Mouse (Mus musculus): Measurements from ENCODE around the gene Zbtb32.

The Zbtb32 gene

GRCm38 (mm10) chr7:30599933-30600353 is 1.2 kb upstream of the Zbtb32 start:
- DNase-seq = peak; percentile 97

- no peak for DNase-seq
Measured at GRCm38 (mm10) chr7:30596811-30597210, 1.9 kb downstream of the Zbtb32 start.

GRCm38 (mm10) chr7:30596093-30596492 is 2.6 kb downstream of the Zbtb32 start:
- no peak for DNase-seq

GRCm38 (mm10) chr7:30594510-30595024 is 4.1 kb downstream of the Zbtb32 start:
- no peak for DNase-seq

- no peak for DNase-seq
Measured at GRCm38 (mm10) chr7:30593579-30594509, 4.9 kb downstream of the Zbtb32 start.

- DNase-seq = no peak
Measured at GRCm38 (mm10) chr7:30592772-30593423, 5.8 kb downstream of the Zbtb32 start.

GRCm38 (mm10) chr7:30591605-30591951 is 7.1 kb downstream of the Zbtb32 start:
- no peak for DNase-seq

GRCm38 (mm10) chr7:30590927-30591604 is 7.6 kb downstream of the Zbtb32 start:
- DNase-seq = no peak

GRCm38 (mm10) chr7:30589435-30590301 is 9.0 kb downstream of the Zbtb32 start:
- peak; percentile 94 for DNase-seq

- peak; percentile 99 for DNase-seq
Measured at GRCm38 (mm10) chr7:30588676-30589434, 9.9 kb downstream of the Zbtb32 start, which contains the start of gene Kmt2b. Kmt2b (minus strand) TSS chr7:30588726.

GRCm38 (mm10) chr7:30587842-30588667 is 10.7 kb downstream of the Zbtb32 start:
- peak; percentile 57 for DNase-seq

- no peak for DNase-seq
Measured at GRCm38 (mm10) chr7:30586455-30587020, 12.2 kb downstream of the Zbtb32 start.

- no peak for DNase-seq
Measured at GRCm38 (mm10) chr7:30585170-30585569, 13.5 kb downstream of the Zbtb32 start.

- DNase-seq = no peak
Measured at GRCm38 (mm10) chr7:30584339-30584738, 14.4 kb downstream of the Zbtb32 start.

GRCm38 (mm10) chr7:30581547-30581946 is 17.2 kb downstream of the Zbtb32 start:
- no peak for DNase-seq

- DNase-seq = no peak
Measured at GRCm38 (mm10) chr7:30579950-30580349, 18.8 kb downstream of the Zbtb32 start.

- DNase-seq = peak; percentile 76
Measured at GRCm38 (mm10) chr7:30572969-30573368, 25.7 kb downstream of the Zbtb32 start.

- DNase-seq = no peak
Measured at GRCm38 (mm10) chr7:30572389-30572788, 26.3 kb downstream of the Zbtb32 start.

GRCm38 (mm10) chr7:30567555-30567954 is 31.2 kb downstream of the Zbtb32 start:
- DNase-seq = no peak

GRCm38 (mm10) chr7:30566033-30566432 is 32.7 kb downstream of the Zbtb32 start:
- DNase-seq = peak; percentile 35
